Mouse (Mus musculus) myocyte (in vitro differentiated cells): Measurements from ENCODE around the gene Gadd45b. TPM values are rescaled to one million over a fixed set of nuclear protein-coding genes. Genes with fewer than 3 reads are reported as not detected.

Experiments used
- H3K27me3 ChIP-seq: one replicate; pipeline ENCODE4 v1.6.1; 2011; ENCODE audit not compliant: control insufficient read depth, insufficient read depth, insufficient read length
- H3K36me3 ChIP-seq: one replicate; pipeline ENCODE4 v1.6.1; 2011; ENCODE audit not compliant: control insufficient read depth, insufficient read depth
- H3K4me2 ChIP-seq: one replicate; pipeline ENCODE4 v1.6.1; 2011; ENCODE audit warnings: low read depth, control low read depth
- H3K4me3 ChIP-seq: one replicate; pipeline ENCODE4 v1.5.1; 2011; ENCODE audit warnings: mild to moderate bottlenecking, control low read depth, moderate library complexity
- H3K79me2 ChIP-seq: one replicate; pipeline ENCODE4 v1.6.1; 2011; ENCODE audit not compliant: control insufficient read depth, insufficient read depth
- H3ac ChIP-seq: one replicate; pipeline ENCODE4 v1.6.1; 2011; ENCODE audit not compliant: control insufficient read depth, insufficient read length
- CEBPB ChIP-seq: IDR thresholded peaks from 2 replicates; pipeline ENCODE4 v1.6.1; 2011; ENCODE audit warnings: mild to moderate bottlenecking, moderate library complexity; ENCODE audit not compliant: poor library complexity, insufficient read depth, severe bottlenecking
- E2F4 ChIP-seq: IDR thresholded peaks from one replicate; pipeline ENCODE4 v1.6.1; 2011; ENCODE audit warnings: mild to moderate bottlenecking, control low read depth, moderate library complexity; ENCODE audit not compliant: insufficient read depth
- MAX ChIP-seq: IDR thresholded peaks from one replicate; pipeline ENCODE4 v1.6.1; 2011; ENCODE audit warnings: low read depth, mild to moderate bottlenecking, control low read depth
- MYOD1 ChIP-seq, 3 experiments: IDR thresholded peaks; one replicate each; pipeline ENCODE4 v1.6.1; 2011; ENCODE audit warnings: control low read depth in 2 of 3, low read depth in 2 of 3, mild to moderate bottlenecking in 2 of 3, moderate library complexity in 1 of 3; ENCODE audit not compliant: insufficient read length in 2 of 3, control insufficient read depth in 1 of 3
- MYOG ChIP-seq, 3 experiments: IDR thresholded peaks; one replicate each; pipeline ENCODE4 v1.6.1; 2011; ENCODE audit warnings: control low read depth in 2 of 3, low read depth in 2 of 3, mild to moderate bottlenecking in 2 of 3; ENCODE audit not compliant: insufficient read length in 2 of 3, control insufficient read depth in 1 of 3, insufficient read depth in 1 of 3
- POLR2A ChIP-seq: IDR thresholded peaks from one replicate; pipeline ENCODE4 v1.6.1; 2011; ENCODE audit warnings: low read depth, mild to moderate bottlenecking, control low read depth, moderate library complexity; ENCODE audit not compliant: insufficient read length
- POLR2AphosphoS2 ChIP-seq: IDR thresholded peaks from one replicate; pipeline ENCODE4 v1.6.1; 2011; ENCODE audit warnings: low read depth, control low read depth; ENCODE audit not compliant: insufficient read length
- REST ChIP-seq: IDR thresholded peaks from one replicate; pipeline ENCODE4 v1.6.1; 2011; ENCODE audit warnings: mild to moderate bottlenecking, control low read depth, moderate library complexity; ENCODE audit not compliant: insufficient read depth, insufficient read length
- SRF ChIP-seq: IDR thresholded peaks from one replicate; pipeline ENCODE4 v1.6.1; 2011; ENCODE audit warnings: low read depth; ENCODE audit not compliant: control insufficient read depth, insufficient read length
- TCF12 ChIP-seq: IDR thresholded peaks from one replicate; pipeline ENCODE4 v1.6.1; 2011; ENCODE audit warnings: mild to moderate bottlenecking, control low read depth; ENCODE audit not compliant: poor library complexity, insufficient read depth, severe bottlenecking
- TCF3 ChIP-seq: IDR thresholded peaks from one replicate; pipeline ENCODE4 v1.6.1; 2011; ENCODE audit warnings: low read depth, control low read depth; ENCODE audit not compliant: insufficient read length
- USF1 ChIP-seq: IDR thresholded peaks from one replicate; pipeline ENCODE4 v1.6.1; 2011; ENCODE audit warnings: low read depth, mild to moderate bottlenecking, control low read depth, moderate library complexity
- polyA plus RNA-seq: library from polyadenylated mRNA; unstranded; fragments of >200 nt; fragmentation: generic; extraction: Trizol; gene quantifications from one replicate; pipeline ENCODE4 v1.2.1, GENCODE M21; 2012; ENCODE audit warnings: missing spikeins

The Gadd45b gene
- polyA plus RNA-seq, 1 experiment = 52.2 TPM

DNA sequence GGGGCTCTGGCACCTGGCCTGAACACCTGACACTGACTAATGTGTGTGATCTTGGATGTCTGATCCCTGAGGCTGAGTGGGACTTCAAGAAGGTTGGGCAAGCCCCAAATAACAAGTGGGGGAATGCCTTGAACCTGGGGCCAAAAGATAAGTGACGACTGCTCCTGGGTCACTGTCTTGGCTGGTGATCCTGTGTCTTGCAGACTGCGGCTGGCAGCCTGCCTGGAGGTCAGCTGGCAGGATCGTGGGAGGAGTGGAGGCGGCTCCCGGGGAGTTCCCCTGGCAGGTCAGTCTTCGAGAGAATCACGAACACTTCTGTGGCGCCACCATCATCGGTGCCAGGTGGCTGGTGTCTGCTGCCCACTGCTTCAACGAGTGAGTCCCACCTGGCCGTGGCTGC lies 42.7 kb upstream of the Gadd45b start:
- Histone ChIP-seq H3K4me3 (no peak overlapping the region), H3K36me3 (no peaks in the 10 kb centered on the region), H3K79me2 (no peaks in the 10 kb centered on the region), H3K4me2 (no peak overlapping the region), H3K27me3 (peaks cover 14% of the 10 kb centered on the region), H3ac (no peak overlapping the region)
- no peak for TF ChIP-seq POLR2AphosphoS2
- peak in 1 of 3 experiments; percentile 35 for TF ChIP-seq MYOD1 (IDR thresholded peaks at IDR 0.05; ENCODE audit: control insufficient read depth in 1 of 3, insufficient read length in 2 of 3, low read depth in 2 of 3)
- TF ChIP-seq POLR2A = no peak
- TF ChIP-seq MYOG (IDR thresholded peaks at IDR 0.05; ENCODE audit: control insufficient read depth in 1 of 3, insufficient read depth in 1 of 3, insufficient read length in 2 of 3, low read depth in 2 of 3) = peak in 1 of 3 experiments; percentile 80

DNA sequence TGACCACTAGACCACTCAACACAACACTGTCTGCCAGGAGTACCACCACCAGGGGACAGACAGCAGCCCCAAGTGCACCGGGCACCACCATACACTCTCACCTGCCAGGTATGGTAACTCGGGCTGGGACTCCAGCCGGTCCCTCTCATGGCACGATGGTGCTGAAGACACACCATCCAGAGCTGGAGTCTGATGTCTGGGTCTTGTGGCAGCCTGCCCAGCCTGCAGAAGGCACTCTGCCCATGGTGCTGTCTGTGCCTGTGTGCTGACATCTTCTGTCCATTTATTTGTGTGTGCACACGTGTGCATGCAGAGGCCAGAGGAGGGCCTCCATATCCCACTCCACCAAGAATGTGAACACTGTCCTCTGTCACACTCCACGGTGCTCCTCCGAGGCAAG lies 34.8 kb upstream of the Gadd45b start:
- Histone ChIP-seq H3K36me3 (no peaks in the 10 kb centered on the region), H3K79me2 (peaks cover 12% of the 10 kb centered on the region), H3ac (no peak overlapping the region), H3K4me3 (no peak overlapping the region), H3K4me2 (no peak overlapping the region), H3K27me3 (peaks cover 4% of the 10 kb centered on the region)
- no peak for TF ChIP-seq TCF12
- TF ChIP-seq POLR2AphosphoS2 = no peak
- no peak for TF ChIP-seq USF1
- no peak for TF ChIP-seq CEBPB
- no peak for TF ChIP-seq MYOG (IDR thresholded peaks at IDR 0.05; ENCODE audit: control insufficient read depth in 1 of 3, insufficient read depth in 1 of 3, insufficient read length in 2 of 3, low read depth in 2 of 3)
- TF ChIP-seq SRF = no peak
- no peak for TF ChIP-seq REST
- no peak for TF ChIP-seq MYOD1 (IDR thresholded peaks at IDR 0.05; ENCODE audit: control insufficient read depth in 1 of 3, insufficient read length in 2 of 3, low read depth in 2 of 3)
- TF ChIP-seq E2F4 = no peak
- TF ChIP-seq POLR2A = no peak
- no peak for TF ChIP-seq MAX
- TF ChIP-seq TCF3 = no peak

DNA sequence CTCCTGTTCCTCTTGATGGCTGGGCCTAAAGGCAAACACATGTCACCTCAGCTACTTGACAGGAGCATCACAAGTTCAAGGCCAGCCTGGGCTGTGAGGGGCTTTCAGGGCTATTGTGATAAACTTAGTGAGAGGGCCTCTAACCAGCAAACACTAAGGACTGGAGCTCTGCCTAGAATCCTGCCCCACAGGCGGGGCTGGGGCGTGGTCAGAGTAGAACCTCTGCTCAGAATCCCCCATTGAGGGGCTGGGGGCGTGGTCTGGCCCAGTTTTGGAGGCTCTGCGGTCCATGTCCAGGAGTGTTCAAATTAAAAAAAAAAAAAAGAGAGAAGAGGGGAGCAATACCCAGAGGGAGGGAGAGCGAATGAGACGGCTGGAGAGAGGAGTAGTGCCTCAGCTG lies 34.2 kb upstream of the Gadd45b start:
- no peak overlapping the region for H3ac ChIP-seq

DNA sequence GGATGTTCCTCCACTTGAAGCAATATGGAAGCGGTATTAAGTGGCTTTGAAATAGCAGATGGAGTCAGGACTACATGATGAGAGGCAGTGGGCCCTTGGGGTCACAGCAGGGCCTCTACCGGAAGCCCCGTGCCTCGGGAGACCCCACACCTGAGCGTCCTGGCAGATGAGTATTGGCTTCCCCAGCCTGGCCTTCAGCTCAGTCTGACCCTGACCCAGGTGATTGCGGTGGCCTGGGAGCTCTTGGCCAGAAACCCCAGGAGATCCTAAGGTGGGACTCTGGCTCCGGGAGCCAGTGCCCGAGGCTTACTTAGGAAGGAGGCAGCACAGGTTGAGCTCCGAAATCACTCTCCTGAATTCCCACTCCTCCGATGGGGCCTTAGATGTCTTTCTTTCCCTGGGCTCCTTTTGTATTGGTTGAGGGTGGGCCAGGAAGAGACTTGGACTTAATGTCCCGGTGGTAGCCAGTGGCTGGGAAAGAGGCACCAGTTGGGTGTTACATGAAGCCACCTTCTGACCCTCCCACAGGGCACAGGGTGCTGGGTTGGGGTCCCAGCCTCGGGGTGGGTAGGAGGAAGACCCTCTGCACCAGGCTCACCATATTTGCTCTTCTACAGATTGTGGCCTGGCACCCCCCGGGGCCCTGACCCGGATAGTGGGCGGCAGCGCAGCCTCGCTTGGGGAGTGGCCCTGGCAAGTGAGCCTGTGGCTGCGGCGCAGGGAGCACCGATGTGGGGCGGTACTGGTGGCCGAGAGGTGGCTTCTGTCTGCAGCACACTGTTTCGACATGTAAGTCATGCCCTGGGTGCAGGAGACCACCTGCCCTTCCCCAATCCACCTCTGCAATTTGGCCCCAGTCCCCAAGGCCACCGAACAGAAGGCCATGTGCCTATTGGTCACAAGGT lies 33.0 kb upstream of the Gadd45b start:
- Histone ChIP-seq H3K4me2 (no peak overlapping the region), H3ac (no peak overlapping the region), H3K36me3 (no peaks in the 10 kb centered on the region), H3K4me3 (no peak overlapping the region), H3K79me2 (peaks cover 13% of the 10 kb centered on the region), H3K27me3 (no peaks in the 10 kb centered on the region)
- TF ChIP-seq POLR2AphosphoS2 (peak; percentile 89), MYOG (IDR thresholded peaks at IDR 0.05; ENCODE audit: control insufficient read depth in 1 of 3, insufficient read depth in 1 of 3, insufficient read length in 2 of 3, low read depth in 2 of 3) (no peak)

More for the DNA sequence above, 34.2 kb upstream of the Gadd45b start:
- Histone ChIP-seq H3K79me2 (peaks cover 13% of the 10 kb centered on the region), H3K4me2 (no peak overlapping the region), H3K36me3 (no peaks in the 10 kb centered on the region), H3K4me3 (no peak overlapping the region), H3K27me3 (no peaks in the 10 kb centered on the region)
- TF ChIP-seq TCF12 (no peak), MAX (no peak), USF1 (no peak), E2F4 (no peak), REST (no peak), POLR2A (no peak), SRF (no peak), POLR2AphosphoS2 (no peak), MYOD1 (IDR thresholded peaks at IDR 0.05; ENCODE audit: control insufficient read depth in 1 of 3, insufficient read length in 2 of 3, low read depth in 2 of 3) (no peak), CEBPB (no peak), MYOG (IDR thresholded peaks at IDR 0.05; ENCODE audit: control insufficient read depth in 1 of 3, insufficient read depth in 1 of 3, insufficient read length in 2 of 3, low read depth in 2 of 3) (no peak), TCF3 (no peak)
